Mouse (Mus musculus): ENCODE results near the gene Lrrc8d.
A peak's percentile ranks its signal among the peaks of the same experiment; 100 is the strongest.

DNA sequence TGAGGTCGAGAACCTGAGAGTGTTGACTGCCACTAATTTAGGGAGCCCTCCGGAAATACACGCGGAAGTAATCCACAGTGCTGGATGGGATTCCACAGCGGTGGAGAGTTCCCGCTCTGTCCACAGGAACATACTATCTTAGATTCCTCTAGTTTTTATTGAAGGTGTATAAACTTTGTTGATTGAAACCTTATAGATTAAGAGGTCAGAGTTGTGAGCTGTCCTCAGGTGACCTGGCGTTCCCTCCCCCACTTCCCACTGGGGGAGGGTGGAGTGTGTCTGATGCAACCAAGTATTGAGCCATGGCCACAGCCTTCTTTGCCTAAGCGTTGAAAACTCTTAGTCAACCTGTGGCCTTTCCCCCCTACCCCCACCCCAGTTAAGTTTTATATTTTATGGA is 2.1 kb downstream of the Lrrc8d start:
- TF ChIP-seq CTCF (IDR thresholded peaks at IDR 0.05; ENCODE audit: low read depth, low read length) (no peak), EP300 (IDR thresholded peaks at IDR 0.05; ENCODE audit: insufficient read depth, low read depth, low read length) (peak; percentile 48; the same call in 1 of the 2 replicates), POLR2A (IDR thresholded peaks at IDR 0.05; ENCODE audit: insufficient read depth, low read length) (no peak)

Data from ES-Bruce4 (cell line).